Mouse (Mus musculus) embryonic fibroblast, embryonic 13.5 days (primary cell): ENCODE measurements at regions not wholly inside any gene's neighbourhood (a gene's known extent, or its start where the extent isn't known, plus 50 kb on each side); places are given as distances from the start of the nearest gene placed in this dataset.

Source experiments
- H3K27ac ChIP-seq: 2 replicates; pipeline ENCODE4 v1.5.1; 2012; ENCODE audit warnings: low read length, control low read depth, inconsistent platforms; ENCODE audit not compliant: insufficient read depth
- H3K4me1 ChIP-seq: 2 replicates; pipeline ENCODE4 v1.6.1; 2011; ENCODE audit warnings: low read length; ENCODE audit not compliant: control insufficient read depth, insufficient read depth
- H3K4me3 ChIP-seq: 2 replicates; pipeline ENCODE4 v1.5.1; 2011; ENCODE audit warnings: mild to moderate bottlenecking, control low read depth, low read length; ENCODE audit not compliant: insufficient read depth
- CTCF ChIP-seq: IDR thresholded peaks from 2 replicates; pipeline ENCODE4 v1.5.1; 2011; ENCODE audit warnings: mild to moderate bottlenecking, control low read depth, low read length, moderate library complexity, borderline replicate concordance; ENCODE audit not compliant: insufficient read depth
- POLR2A ChIP-seq: IDR thresholded peaks from 2 replicates; pipeline ENCODE4 v1.6.1; 2011; ENCODE audit warnings: low read depth, mild to moderate bottlenecking, control low read depth, low read length, moderate library complexity

GRCm38 (mm10) chr9:33295925-33296324, 659.9 kb downstream of the Ets1 start:
- no peak overlapping the region for H3K4me3 ChIP-seq
- no peaks in the 10 kb centered on the region for H3K4me1 ChIP-seq
- TF ChIP-seq POLR2A (no peak), CTCF (no peak)
- H3K27ac ChIP-seq = no peak overlapping the region

GRCm38 (mm10) chr9:33319525-33320025, 683.6 kb downstream of the Ets1 start:
- Histone ChIP-seq H3K4me1 (no peaks in the 10 kb centered on the region), H3K4me3 (no peak overlapping the region), H3K27ac (no peak overlapping the region)
- TF ChIP-seq CTCF = no peak
- no peak for TF ChIP-seq POLR2A

- no peak overlapping the region for H3K4me3 ChIP-seq
Observed at GRCm38 (mm10) chr9:33327722-33328121, 691.7 kb downstream of the Ets1 start.

GRCm38 (mm10) chr9:33350258-33350657, 714.2 kb downstream of the Ets1 start:
- H3K4me1 ChIP-seq = no peaks in the 10 kb centered on the region
- H3K4me3 ChIP-seq = no peak overlapping the region
- H3K27ac ChIP-seq = no peak overlapping the region
- no peak for TF ChIP-seq POLR2A
- no peak for TF ChIP-seq CTCF

More at GRCm38 (mm10) chr9:33327722-33328121, 691.7 kb downstream of the Ets1 start:
- H3K27ac ChIP-seq = no peak overlapping the region
- TF ChIP-seq POLR2A (no peak), CTCF (no peak)
- H3K4me1 ChIP-seq = no peaks in the 10 kb centered on the region

- H3K4me3 ChIP-seq = no peak overlapping the region
- H3K4me1 ChIP-seq = no peaks in the 10 kb centered on the region
- no peak overlapping the region for H3K27ac ChIP-seq
- TF ChIP-seq POLR2A (no peak), CTCF (no peak)
Observed at GRCm38 (mm10) chr9:33356621-33357020, 720.6 kb downstream of the Ets1 start.

- Histone ChIP-seq H3K27ac (no peak overlapping the region), H3K4me1 (no peaks in the 10 kb centered on the region), H3K4me3 (no peak overlapping the region)
- TF ChIP-seq POLR2A (no peak), CTCF (no peak)
Observed at GRCm38 (mm10) chr9:33360966-33361365, 724.9 kb downstream of the Ets1 start.

GRCm38 (mm10) chr9:33389170-33389569, 753.1 kb downstream of the Ets1 start:
- no peaks in the 10 kb centered on the region for H3K4me1 ChIP-seq
- no peak overlapping the region for H3K4me3 ChIP-seq
- no peak overlapping the region for H3K27ac ChIP-seq
- TF ChIP-seq POLR2A (no peak), CTCF (no peak)

- Histone ChIP-seq H3K27ac (no peak overlapping the region), H3K4me1 (no peaks in the 10 kb centered on the region), H3K4me3 (no peak overlapping the region)
- TF ChIP-seq CTCF (no peak), POLR2A (no peak)
Observed at GRCm38 (mm10) chr9:33404691-33405090, 768.7 kb downstream of the Ets1 start.

GRCm38 (mm10) chr9:33407517-33407916, 771.5 kb downstream of the Ets1 start:
- Histone ChIP-seq H3K27ac (no peak overlapping the region), H3K4me1 (no peaks in the 10 kb centered on the region), H3K4me3 (no peak overlapping the region)
- no peak for TF ChIP-seq POLR2A
- no peak for TF ChIP-seq CTCF

- no peak for TF ChIP-seq CTCF
- no peak for TF ChIP-seq POLR2A
- no peak overlapping the region for H3K4me3 ChIP-seq
- no peaks in the 10 kb centered on the region for H3K4me1 ChIP-seq
- no peak overlapping the region for H3K27ac ChIP-seq
Observed at GRCm38 (mm10) chr9:33423781-33424180, 787.8 kb downstream of the Ets1 start.

GRCm38 (mm10) chr9:33436459-33436858, 800.4 kb downstream of the Ets1 start:
- TF ChIP-seq POLR2A (no peak), CTCF (no peak)
- Histone ChIP-seq H3K4me1 (no peaks in the 10 kb centered on the region), H3K4me3 (no peak overlapping the region), H3K27ac (no peak overlapping the region)
